Mouse (Mus musculus): ENCODE measurements around the gene Scube1.

The Scube1 gene

DNA sequence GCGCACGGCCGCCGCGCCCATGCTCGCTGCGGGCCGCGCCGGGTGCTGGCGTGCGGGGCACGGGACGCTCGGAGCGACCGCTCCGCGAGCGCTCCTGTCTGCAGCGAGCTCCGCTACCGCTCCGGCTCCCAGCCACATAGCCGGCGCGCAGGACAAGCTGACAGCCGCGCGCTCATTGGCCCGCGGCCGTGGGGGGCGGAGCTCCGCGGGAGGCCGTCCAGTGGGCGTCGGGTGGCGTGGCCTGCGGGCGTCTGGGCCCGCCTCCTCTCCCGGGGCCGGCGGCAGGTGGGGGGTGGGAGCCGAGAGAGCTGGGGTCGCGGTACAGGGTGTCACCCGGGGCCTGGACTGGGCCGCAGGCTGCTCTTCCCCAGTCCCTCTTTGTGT is at the start of gene Scube1:
Gene Scube1 (minus strand): TSS at position 136 of the 384 bp plus-strand sequence.
- DNase-seq (ENCODE audit: low spot score): no peak

DNA sequence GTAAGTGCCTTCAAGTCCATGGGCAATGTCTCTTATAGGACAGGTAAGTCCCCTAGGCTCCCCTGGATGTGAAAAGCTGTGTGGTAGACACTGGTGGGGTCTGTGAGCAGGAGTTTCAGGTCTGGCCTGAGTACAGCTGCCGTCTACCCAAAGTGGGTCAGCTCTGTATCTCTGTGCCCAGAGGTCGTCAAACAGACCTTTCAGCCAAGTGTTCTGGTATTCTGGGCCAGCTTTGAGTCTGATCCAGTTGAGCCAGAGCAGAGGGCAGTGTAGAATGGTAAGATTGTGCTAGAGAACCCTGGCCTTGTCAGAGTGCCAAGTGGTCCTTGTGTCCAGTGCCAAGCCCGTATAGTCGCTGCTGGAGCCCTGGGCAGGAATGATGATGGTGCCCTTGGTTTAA is 48.1 kb upstream of the Scube1 start:
- DNase-seq (ENCODE audit: low spot score): no peak

DNA sequence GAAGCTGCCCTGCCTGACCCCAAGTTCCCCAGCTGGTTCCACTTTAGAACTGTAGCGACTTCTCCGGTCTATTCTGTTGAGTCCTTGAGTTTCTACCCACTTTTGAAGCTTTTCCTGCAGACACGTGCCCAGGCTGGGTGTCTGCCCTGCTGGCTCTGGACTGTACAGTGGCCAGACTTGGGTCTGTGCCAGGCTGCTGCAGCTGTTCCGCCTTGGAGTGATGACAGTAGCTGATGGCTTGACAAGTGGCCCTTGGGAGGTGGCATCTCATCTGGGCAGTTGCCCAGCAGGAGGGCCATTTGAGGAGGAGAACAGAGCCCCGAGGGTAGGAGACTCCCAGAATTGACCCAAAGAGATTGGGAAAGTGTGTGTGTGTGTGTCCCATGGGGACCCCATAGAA is 47.6 kb upstream of the Scube1 start:
- DNase-seq (ENCODE audit: low spot score): no peak

DNA sequence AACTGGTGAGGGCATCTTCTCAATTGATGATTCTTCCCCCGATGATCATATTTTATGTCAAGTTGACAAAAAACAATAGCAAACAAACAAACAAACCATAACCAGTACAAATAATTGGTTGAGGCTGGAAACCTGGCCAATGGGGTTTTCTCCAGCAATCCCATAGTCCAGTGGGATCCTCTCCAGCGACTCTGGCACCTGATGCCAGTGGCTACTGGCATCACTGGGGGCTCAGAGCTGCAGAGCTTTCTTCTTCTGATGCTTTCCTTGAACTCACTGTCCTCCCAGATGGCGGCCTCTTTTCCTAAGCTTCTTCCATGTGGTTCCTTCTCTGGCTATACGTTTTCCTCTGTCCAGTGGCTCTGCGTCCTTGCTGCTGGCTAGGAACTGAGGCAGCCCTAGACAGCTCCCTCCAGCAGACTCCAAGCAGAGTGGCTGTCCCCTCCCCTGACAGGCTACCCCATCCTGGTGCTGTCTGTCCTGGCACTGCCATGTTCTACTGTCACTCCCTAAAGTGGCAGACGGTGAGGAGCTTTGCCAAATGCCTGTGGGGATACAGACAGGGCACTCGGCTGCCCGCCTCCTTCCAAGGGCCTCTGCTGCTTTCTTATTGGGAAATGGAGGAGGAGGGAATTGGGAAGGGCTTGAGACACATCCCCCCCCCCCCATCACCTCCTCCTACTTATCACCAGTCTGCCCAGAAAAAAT is 46.7 kb upstream of the Scube1 start:
- DNase-seq (ENCODE audit: low spot score): no peak

DNA sequence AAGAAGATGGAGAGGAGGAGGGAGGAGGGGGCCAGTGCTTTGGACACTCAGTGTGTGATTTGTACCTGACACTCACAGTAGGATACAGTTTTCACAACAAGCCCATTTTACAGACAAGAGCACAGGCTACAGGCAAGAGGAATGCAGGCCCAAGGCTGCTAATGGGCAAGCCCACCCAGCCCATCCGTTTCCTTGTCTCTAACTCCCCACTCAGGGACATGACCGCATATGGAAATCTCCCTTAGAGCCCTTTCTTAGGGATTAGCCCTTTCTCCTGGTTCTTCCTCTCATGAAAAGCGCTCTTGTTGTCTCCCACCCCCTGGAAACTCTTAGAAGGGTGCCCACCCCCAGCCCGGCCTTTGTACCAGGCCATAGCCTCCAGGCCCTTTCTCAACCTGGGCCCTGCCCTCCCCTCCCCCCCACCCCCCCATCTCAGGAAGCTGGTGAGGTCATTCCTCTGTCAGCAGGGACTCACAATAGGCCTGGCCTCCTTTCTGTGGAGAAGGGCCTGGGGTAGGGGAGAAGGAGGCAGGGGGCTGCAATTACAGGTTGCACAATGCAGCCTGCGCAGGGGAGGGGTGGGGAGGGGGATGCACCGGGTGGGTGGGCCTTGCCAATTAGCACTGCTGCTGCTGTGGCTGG is 40.7 kb upstream of the Scube1 start:
- no peak for DNase-seq (ENCODE audit: low spot score)

DNA sequence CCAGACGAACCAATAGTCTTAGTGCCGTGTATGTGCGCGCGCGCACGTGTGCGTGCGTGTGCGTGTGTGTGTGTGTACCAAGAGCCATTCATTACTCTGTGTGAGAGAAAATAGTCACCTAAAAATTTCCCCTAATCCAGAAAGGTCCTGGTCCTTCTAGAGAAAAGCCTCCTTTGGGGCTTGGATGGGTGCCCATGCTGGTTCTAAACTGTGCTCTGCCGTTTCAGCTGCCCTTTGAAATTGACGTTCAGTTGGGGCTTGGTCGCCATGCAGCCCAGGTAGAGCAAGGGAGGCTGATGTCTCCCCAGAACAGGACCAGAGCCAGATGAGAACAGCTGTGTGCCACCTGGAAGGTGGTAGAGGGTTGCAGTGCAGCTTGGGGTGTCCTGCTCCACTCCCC is 36.7 kb upstream of the Scube1 start:
- DNase-seq (ENCODE audit: low spot score): no peak

DNA sequence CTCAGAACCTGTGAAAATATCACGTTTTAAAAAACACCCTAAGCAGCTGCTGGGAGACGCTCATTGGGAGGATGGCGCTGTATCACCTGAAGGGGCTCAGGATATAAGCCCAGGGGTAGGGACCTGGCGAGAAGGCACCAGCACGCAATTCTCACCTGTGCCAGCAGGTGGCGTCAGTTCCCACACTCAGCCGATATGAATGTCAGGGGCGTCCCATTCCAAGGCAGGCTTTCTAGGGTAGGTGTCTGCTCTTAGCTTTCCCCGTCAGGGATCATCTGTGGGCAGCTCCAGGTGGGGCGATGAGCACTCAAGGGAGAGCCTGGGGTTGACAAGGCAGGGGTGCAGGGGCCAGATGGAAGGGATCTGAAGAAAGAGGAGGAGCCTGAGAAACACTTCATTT is 35.9 kb upstream of the Scube1 start:
- DNase-seq (ENCODE audit: low spot score): no peak

DNA sequence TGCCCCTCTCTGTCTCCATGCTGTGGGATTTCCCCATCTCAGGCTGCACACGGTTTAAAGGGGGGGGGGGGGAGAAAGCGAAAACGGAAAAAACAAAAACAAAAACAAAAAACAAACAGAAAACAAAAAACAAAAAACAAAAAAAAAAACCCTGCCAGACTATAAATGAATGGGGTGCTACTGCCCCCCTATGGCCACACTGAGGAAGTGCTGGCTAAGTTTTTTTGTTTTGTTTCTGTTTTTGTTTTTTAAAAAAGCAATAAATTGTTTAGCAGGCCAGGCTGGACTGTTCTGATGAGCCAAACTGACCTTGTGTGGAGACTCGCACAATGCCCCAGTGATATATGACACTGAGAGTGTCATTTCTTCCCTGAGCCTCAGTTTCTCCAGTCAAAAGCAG is 34.1 kb upstream of the Scube1 start:
- DNase-seq (ENCODE audit: low spot score): no peak

DNA sequence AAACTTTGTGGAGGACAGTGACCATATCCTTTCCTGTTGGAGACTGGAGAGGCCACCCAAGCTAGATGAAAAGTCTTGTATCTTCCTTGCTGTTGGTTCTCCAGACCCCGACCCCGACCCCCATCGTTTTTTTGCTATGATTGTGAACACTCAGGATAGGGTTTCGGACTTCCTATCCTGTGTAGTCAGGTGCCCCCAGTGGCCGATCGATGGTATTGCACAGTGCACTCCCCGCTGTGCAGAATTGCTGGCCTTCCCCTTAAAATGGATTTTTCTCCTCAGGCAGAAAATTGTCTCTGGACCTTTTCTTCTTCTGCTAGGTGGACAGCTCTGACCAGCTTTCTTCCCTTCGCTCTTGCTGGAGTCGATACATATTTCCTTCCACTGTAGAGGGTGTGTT is 31.9 kb upstream of the Scube1 start:
- DNase-seq (ENCODE audit: low spot score): no peak

DNA sequence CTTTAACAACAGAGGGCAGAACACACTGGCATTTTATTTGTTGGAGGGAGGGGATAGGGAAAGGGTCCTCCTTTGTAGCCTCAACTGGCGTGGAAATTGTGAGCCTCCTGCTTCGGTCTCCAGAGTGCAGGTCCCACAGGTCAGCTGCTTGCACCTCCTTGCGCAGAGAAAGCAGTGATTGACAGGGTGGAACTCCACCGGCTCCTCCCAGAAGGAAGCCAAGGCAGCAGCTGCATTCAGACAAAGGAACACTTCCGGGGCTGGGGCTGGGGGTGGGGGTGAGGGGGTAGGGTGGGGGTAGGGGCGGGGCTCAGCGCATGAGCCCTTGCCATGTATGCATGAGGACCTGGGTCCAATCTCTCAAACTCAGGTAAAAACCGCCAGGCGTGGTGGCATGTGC is 24.6 kb upstream of the Scube1 start:
- DNase-seq (ENCODE audit: low spot score): no peak

DNA sequence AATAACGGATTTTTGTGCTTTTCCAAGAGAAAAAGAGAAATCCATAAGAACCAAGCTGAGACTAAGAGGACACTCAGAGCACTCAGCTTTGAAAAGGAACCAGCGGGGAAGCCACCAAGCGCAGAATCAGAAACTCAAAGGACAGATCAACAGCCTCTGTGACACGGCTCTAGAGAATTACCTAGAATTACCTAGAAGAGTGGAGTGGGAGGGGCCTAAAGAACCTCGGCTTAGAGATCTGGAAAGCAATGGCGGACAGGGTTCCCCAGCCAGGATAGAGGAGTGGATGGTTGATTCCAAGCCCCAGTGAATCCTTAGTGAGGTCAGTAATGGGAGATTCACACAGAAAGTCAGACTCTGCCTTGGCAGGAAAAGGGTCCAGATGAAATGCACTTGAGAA is 24.2 kb upstream of the Scube1 start:
- DNase-seq (ENCODE audit: low spot score): no peak

DNA sequence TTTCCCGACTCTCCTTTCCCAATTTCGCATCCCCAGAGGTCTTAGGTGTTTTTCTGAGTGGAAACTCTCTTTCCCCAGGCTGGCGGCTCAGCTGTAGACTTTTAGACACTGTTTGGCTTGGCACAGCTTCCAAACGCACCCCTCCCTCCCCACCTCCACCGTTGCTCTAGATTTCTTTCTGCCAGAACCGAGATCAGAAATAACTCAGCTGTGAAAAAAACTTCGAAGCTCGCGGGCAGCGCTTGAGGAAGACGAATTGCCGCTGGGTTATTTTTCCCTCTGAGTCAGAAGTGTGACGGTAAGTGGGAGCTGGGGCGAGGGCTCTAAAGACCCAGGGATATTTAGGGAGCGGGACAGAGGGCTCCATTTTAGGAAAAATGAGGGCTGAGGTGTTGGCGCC is 21.5 kb upstream of the Scube1 start:
- no peak for DNase-seq (ENCODE audit: low spot score)

DNA sequence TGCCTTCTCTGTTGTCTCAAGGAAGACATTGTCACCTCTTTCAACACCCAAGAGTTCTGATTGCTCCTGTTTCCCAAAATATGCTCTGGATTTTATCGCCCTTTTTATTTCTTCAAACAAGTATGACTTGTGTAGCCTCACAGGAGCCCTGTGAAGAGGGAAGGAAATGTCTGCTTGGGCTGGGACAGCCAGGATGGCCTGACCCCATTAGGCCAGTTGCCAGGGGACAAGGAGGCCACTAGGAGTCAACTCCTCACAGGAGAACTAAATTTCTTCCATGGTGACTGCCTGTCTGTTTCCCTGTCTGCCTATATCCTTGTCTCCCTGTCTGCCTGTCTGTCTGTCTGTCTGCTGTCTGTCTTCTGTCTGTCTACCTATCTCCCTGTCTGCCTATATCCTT is 17.2 kb upstream of the Scube1 start:
- no peak for DNase-seq (ENCODE audit: low spot score)

DNA sequence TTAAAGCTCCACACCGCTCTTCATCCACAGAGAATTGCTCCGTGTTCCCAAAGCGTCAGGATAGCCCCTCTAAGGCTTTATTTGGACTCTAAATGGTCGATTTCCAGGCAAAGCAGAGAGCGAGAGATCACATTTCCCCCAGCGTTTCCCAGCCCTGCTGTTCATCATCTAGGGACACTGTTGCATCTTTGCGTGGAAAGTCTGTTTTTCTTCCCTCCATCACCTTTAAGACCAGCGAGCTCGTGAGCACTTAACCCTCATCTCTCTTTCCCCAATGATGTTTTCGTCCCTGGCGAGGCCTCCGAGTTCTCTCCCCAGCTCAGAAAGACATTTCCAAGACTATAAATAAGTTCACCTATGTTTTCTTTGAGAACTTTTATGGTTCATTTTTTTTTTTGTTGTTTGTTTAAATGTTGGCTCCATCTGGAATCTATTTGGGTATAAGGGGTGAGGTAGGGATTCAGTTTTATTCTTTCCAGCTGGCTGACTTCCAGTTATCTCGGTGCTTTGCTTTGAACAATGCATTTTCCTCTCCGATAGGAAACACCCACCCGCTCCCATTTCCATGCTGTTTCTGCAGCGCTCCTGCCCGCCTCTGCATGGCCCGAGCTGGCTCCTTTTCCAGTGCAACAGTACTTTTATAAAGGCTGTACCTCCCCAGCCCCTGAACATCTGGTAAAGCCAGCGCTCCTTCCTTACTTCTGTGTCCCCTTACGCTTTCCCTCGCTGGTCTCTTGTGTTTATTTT is 16.0 kb upstream of the Scube1 start:
- DNase-seq (ENCODE audit: low spot score): no peak

DNA sequence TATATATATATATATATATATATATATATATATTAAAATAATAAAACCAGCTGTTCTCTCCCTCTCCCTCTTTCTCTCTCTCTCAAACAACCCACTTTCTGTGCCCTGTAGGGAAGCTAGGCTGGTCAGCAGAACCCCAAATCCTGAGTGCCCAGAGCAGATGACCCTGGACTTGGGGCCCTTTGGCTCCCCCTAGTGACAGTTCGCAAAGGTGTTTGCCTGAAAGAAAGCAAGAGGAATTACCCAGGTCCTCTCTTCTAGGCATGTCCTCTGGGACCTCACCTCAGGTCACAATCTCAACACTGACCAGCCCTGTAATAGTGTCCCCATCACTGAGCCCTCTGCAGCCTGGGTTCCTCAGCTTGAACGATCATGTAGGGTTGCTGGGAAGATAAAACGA is 2.8 kb upstream of the Scube1 start:
- DNase-seq (ENCODE audit: low spot score): no peak

DNA sequence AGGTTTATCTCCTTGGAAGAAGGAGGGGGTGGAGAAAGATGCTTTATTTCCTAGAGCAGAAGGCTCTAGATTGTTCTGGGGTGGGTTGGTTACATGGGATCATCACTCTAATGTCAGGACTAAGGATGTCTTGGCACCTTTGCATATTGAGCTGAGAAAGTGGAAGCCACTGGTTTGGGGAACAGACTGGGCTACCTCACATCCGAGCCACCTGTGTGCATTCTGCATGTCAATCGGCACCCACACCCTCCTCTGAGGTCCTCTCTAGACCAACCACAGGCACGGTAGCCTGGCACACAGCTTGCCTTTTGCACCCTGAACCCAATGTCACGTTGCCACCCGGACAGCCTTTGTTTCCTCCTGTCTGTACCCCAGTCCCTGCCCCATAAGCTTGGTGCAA is 1.9 kb upstream of the Scube1 start:
- DNase-seq (ENCODE audit: low spot score): no peak

DNA sequence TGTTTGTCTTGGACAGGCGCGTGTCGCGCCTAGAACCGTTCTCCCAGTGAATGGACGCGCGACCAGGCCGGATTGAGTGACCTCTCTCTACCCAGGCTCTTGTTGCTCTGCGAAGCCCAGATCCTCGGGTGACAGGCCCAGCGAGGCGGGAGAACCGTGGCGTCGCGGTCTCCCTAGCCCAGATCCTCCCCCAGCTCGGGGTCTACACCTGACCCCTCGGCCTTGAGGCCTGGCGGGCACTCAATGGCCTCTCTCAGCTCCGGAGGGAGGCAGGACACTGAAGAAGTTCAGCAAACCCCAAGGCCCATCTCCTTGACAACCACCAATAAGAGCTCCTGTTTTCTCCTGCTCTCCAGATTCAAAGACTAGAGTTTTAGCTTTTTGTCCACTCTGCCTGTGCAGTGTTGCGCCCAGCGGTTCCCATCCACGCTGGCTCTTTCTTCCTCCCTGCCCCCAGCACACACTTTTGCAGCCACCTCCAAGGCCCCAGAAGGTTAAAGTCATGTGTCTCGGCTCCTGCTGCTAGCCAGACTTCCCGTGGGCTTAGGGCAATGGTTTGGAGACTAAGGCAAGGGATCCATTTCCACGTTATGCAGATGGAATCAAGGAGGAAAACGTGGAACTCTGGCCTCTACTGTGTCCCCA is 857 bp upstream of the Scube1 start:
- no peak for DNase-seq (ENCODE audit: low spot score)

DNA sequence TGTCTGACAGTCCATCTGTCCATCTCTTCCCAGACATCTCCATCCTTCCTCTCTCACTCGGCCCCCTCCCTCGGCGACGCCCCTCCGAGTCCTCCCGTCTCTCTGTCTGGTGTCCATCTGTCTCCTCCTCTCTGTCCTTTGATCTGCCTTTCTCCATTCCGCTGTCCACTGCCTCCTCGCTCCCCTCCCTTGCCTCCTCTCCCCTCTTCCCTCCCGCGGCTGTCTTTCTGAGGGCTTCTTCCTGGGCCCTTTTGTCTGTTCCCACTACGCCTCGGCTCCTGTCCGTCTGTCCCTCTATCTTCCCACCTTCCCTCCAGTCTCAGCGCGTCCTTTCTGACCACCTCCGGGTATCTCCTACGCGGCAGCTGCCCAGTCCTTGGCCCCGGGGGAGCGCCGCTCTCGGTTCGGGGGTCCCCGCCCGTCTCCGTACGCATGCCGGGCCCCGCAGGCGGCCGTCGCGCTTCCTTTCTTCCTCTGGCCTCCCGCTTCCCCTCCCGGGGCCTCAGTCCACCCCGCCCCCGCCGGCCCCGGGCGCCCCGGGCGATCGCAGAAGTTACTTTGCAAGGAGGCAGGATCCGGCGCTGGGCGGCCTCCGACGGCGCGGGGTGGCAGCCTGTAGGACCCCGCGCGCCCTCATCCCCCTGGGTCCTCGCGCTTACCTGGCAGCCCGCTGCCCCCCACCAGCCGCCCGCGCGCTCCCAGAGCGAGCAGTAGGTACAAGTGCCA is 498 bp downstream of the Scube1 start:
- DNase-seq (ENCODE audit: low spot score): no peak

DNA sequence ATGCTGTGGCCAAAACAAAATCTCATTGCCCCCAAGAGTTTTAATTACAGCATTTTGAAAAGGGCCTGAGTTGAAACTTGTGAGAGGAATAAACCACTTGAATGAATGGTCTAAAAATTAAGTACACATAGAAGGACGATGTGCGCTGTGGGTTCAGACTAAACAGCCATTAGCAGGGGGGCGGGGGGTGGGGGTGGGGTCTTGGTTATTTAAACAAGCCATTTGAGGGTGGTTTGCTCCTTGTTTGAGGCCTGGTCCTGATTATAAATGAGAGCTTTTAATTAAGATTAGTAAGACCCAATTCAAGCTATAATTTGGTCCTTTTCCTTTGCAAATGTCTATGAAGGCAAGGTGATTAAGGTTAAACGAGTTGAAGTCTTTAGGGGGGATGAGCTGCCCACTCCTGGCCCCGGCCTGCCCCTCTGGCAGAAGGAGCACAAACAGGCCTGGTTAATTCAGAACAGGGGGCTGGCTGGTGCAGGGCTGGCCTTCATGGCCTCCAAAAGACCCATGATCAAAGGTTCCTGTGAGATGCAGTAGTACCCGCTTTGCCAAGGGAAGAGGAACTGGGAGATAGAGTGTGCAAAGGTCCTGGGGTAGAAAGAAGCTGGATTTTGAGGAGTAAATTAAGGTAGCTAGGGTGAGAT is 9.1 kb downstream of the Scube1 start:
- DNase-seq (ENCODE audit: low spot score): no peak

DNA sequence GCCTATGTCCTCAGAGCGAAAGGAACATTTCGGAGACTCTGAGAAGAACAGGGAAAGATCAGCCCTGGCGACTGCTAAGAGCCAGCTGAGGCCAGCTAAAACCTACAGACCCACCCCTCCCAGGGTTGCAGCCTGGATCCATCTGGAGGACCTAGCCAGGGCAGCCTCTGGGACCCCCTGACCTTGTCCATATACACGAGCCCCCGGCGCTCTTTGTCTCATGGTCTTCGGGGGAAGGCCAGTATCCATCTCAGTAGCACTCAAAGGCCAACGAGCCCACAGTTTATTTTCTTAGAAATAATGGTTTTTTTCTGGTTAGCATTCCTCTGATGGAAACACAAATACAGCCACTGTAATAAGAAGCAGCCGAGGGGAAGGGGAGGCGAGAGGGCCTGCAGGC is 12.0 kb downstream of the Scube1 start:
- DNase-seq (ENCODE audit: low spot score): no peak

DNA sequence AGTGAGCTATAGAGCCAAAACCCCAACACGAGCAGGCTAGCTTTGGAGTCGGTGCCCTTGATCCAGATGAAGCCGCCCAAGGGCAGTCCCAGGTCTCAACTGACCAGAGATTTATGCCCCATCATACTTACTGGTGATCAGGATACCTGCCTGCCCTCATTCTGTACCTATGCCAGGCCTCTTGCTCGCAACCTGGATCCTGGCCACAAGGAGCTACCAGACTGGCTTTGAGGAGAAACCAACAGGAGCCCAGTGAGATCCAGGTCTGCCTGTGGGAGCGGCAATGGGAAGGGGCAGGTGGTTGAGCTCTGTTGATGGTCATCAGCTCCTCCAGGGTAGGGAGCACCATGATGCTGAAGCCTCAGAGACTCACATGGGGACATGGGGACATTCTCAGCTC is 12.5 kb downstream of the Scube1 start:
- DNase-seq (ENCODE audit: low spot score): no peak
